Mouse (Mus musculus) B cell, adult 67 days (primary cell): ENCODE results near the gene Usp53. TPM values are rescaled to one million over a fixed set of nuclear protein-coding genes. Genes with fewer than 3 reads are reported as not detected.

Experiments used
- total RNA-seq, 2 experiments: library from RNA; stranded (reverse); gene quantifications; 4 replicates each; pipeline ENCODE4 v1.2.4; 2023

Gene Usp53
- 10 to 100 TPM; 27.3 to 27.5 TPM for total RNA-seq

DNA sequence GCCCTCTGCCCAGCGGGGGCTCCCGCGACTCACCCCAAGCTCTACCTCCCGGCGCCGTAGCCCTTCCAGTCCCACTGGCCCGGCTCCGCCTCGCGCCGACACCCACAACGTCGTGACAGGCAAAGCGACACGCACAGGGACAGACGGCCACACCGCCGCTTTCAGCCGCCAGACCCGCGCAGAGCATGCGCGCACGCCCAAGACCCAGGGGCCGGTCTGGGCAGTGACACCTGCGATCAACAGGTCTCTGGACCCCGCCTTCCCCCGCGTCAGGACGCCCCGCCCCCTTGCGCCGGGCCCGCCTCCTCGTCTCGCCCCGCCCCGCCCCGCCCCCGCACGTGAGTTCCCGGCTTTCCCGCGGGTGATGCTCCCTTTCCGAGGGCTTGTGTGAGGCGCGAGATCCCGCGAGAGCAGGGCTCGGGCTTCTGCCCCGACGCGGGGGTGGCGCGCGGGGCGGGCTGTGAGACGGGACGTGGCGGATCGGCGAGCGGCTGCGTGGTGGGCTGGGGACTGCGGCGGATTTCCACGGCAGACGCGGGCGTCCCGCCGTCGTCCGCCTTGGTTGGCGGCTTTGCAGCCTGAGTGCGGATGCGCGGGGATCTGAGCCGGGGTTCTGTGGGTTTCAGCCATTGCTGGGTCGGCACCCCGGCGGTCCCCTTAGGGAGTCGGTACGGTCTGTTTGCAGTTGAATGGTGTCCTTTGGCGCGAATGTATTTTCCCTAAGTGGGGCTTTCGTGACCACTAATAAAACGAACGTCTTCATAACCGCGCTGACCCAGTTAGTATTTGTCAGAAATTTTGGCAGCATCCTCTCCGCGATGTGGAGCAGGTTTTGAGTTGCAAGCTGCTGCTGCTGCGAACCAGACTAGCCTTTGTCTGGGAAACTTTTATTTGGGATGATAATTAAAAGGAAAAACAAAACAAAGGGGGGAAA is at the start of gene Usp53:
TSS of gene Usp53 (minus strand) at position 262 of the 934 bp plus-strand sequence.

DNA sequence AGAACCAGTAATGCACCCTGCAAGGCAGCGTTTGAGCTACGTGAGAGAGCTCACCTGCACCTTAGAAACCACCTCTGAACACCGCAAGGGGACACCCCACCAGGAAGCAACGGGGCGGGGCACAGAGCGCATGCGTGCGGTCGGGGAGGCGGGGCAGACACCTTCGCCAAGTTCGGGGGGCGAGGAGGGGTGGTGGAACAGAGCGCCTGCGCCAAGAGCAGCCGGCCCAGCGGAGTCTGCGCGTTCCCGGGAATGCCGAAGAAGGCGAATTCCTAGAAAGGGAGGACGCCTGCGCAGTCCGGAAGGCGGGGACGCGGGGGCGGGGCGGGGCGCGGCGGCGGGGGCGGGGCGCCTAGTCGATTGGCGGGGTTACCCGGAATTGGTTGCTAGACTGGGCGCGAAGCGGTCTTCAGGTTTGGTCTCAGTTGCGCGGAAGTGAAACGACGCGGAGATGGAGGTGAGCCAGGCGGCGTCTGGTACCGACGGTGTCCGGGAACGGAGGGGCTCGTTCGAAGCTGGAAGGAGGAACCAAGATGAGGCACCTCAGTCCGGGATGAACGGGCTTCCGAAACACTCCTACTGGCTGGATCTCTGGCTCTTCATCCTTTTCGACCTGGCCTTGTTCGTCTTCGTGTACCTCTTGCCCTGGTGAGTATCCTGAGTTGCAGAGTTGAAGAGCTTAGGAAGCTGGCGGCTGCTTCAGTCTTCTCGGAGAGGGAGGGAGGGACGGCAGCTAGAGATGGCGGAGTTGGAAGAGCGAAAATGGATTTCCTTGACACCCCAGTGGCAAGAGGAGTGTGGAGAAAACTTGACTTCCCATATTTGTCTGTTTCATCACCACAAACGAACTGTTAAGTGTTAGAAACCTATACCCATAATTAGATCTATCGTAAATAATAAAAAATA is 60.0 kb downstream of the Usp53 start, which contains the start of gene 1810037I17Rik:
TSS of gene 1810037I17Rik (plus strand) at position 195 of the 906 bp plus-strand sequence.

DNA sequence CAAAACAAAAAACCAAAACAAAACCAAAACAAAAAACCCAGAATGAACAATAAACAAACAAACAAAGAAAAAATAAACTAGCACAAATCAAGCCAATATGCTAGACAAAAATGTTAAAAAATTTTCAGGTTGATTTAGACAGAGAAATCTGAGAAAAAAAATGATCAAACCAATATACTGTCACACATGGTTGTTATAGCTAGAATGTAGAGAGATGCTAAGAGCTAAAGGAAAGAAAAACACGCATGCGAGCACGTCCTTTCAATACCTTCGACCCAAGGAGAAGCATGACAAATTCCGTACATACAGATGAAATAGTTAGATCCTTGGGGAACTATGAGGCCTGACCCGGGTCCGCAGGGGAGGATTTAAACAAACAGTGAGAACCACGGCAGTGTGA is 65.0 kb downstream of the Usp53 start, which contains the start of gene Gm10959:
TSS of gene Gm10959 (minus strand) at position 101 of the 400 bp plus-strand sequence.

DNA sequence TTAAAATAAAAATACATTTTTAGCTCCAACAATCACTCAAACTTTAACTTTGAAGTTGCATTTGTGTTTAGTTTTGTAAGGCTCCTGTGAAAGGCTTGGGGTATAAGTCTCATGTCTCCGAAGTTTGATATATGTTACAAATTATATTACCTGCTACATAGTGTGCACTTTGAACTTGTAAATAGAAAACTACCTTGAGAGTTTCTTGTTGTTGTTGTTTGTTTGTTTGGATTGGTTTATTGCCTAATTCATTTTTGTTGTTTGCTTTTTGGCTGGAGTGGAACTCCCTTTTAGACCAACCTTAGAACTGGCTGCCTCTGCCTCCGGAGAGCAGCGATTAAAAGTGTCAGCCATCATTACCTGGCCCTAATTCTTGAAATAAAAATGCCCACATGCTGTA is 89.5 kb downstream of the Usp53 start, which contains the start of gene Fabp2:
TSS of gene Fabp2 (plus strand) at position 301 of the 400 bp plus-strand sequence.

Other genes with a start within 250 kb of the Usp53 start
- not detected for gene Fabp2, start 89.4 kb downstream of the Usp53 start, total RNA-seq
- not detected for gene Gm10959, start 65.2 kb downstream of the Usp53 start, total RNA-seq
- 10 to 100 TPM; 22.8 to 26.4 TPM for gene 1810037I17Rik, start 60.3 kb downstream of the Usp53 start, total RNA-seq
- not detected for gene Myoz2, start 50.5 kb upstream of the Usp53 start, total RNA-seq